Mouse (Mus musculus): ENCODE data around the gene Icam4. TPM values are rescaled to one million over a fixed set of nuclear protein-coding genes. Genes with fewer than 3 reads are reported as not detected.

The Icam4 gene
- polyA plus RNA-seq, 1 experiment, result not detected

- Histone ChIP-seq H3K4me1 (ENCODE audit: control insufficient read depth, insufficient read depth, low read length) (peaks cover 11% of the 10 kb centered on the region), H3K4me3 (ENCODE audit: insufficient read depth, low read depth, low read length) (no peak overlapping the region), H3K27ac (ENCODE audit: insufficient read depth, low read depth, low read length) (peak overlapping the region; percentile 55)
- TF ChIP-seq POLR2A (IDR thresholded peaks at IDR 0.05; ENCODE audit: insufficient read depth, low read depth, low read length), result no peak
- TF ChIP-seq CTCF (IDR thresholded peaks at IDR 0.05; ENCODE audit: insufficient read depth, low read depth, low read length), result no peak
- WGBS, result 94% methylated on average over 2 of the region's 2 CpGs
Observed at GRCm38 (mm10) chr9:21062928-21063327, 33.8 kb downstream of the Icam4 start.

- TF ChIP-seq POLR2A (IDR thresholded peaks at IDR 0.05; ENCODE audit: insufficient read depth, low read depth, low read length) (no peak), CTCF (IDR thresholded peaks at IDR 0.05; ENCODE audit: insufficient read depth, low read depth, low read length) (no peak)
- no peak within 1 kb of the TSS for H3K27ac ChIP-seq (ENCODE audit: insufficient read depth, low read depth, low read length)
- peaks cover 14% of the 10 kb centered on the region for H3K4me1 ChIP-seq (ENCODE audit: control insufficient read depth, insufficient read depth, low read length)
- H3K4me3 ChIP-seq (ENCODE audit: insufficient read depth, low read depth, low read length), result no peak within 1 kb of the TSS
- 89% methylated on average over 27 of the region's 27 CpGs for WGBS
Observed at GRCm38 (mm10) chr9:21067006-21067684, 38.0 kb downstream of the Icam4 start, which contains the start of gene Zglp1. Zglp1 (minus strand) TSS chr9:21067093.

GRCm38 (mm10) chr9:21072641-21073040, 43.5 kb downstream of the Icam4 start:
- TF ChIP-seq CTCF (IDR thresholded peaks at IDR 0.05; ENCODE audit: insufficient read depth, low read depth, low read length) (no peak), POLR2A (IDR thresholded peaks at IDR 0.05; ENCODE audit: insufficient read depth, low read depth, low read length) (no peak)
- H3K4me1 ChIP-seq (ENCODE audit: control insufficient read depth, insufficient read depth, low read length), result peaks cover 5% of the 10 kb centered on the region
- peak overlapping the region; percentile 80 for H3K4me3 ChIP-seq (ENCODE audit: insufficient read depth, low read depth, low read length)
- H3K27ac ChIP-seq (ENCODE audit: insufficient read depth, low read depth, low read length), result no peak overlapping the region
- 13% methylated on average over 4 of the region's 4 CpGs for WGBS

GRCm38 (mm10) chr9:21073044-21073840, 44.1 kb downstream of the Icam4 start, which contains the start of the genes Gm49373 and Fdx1l:
Gm49373 (minus strand) TSS chr9:21073096.
Fdx1l (minus strand) TSS chr9:21073614.
- TF ChIP-seq CTCF (IDR thresholded peaks at IDR 0.05; ENCODE audit: insufficient read depth, low read depth, low read length) (no peak), POLR2A (IDR thresholded peaks at IDR 0.05; ENCODE audit: insufficient read depth, low read depth, low read length) (peak; percentile 68)
- H3K4me1 ChIP-seq (ENCODE audit: control insufficient read depth, insufficient read depth, low read length), result peaks cover 5% of the 10 kb centered on the region

GRCm38 (mm10) chr9:21074173-21074572, 45.0 kb downstream of the Icam4 start:
- Histone ChIP-seq H3K4me1 (ENCODE audit: control insufficient read depth, insufficient read depth, low read length) (peaks cover 5% of the 10 kb centered on the region), H3K4me3 (ENCODE audit: insufficient read depth, low read depth, low read length) (no peak overlapping the region), H3K27ac (ENCODE audit: insufficient read depth, low read depth, low read length) (no peak overlapping the region)
- 65% methylated on average over 1 of the region's 1 CpGs for WGBS
- TF ChIP-seq POLR2A (IDR thresholded peaks at IDR 0.05; ENCODE audit: insufficient read depth, low read depth, low read length) (no peak), CTCF (IDR thresholded peaks at IDR 0.05; ENCODE audit: insufficient read depth, low read depth, low read length) (no peak)

More at GRCm38 (mm10) chr9:21073044-21073840, 44.1 kb downstream of the Icam4 start, which contains the start of the genes Gm49373 and Fdx1l:
- Histone ChIP-seq H3K4me3 (ENCODE audit: insufficient read depth, low read depth, low read length) (peak within 1 kb of the TSS; percentile 80), H3K27ac (ENCODE audit: insufficient read depth, low read depth, low read length) (no peak within 1 kb of the TSS)
- WGBS, result 2% methylated on average over 58 of the region's 58 CpGs

- WGBS, result 90% methylated on average over 3 of the region's 3 CpGs
- Histone ChIP-seq H3K4me3 (ENCODE audit: insufficient read depth, low read depth, low read length) (no peak overlapping the region), H3K27ac (ENCODE audit: insufficient read depth, low read depth, low read length) (no peak overlapping the region), H3K4me1 (ENCODE audit: control insufficient read depth, insufficient read depth, low read length) (peaks cover 5% of the 10 kb centered on the region)
- no peak for TF ChIP-seq POLR2A (IDR thresholded peaks at IDR 0.05; ENCODE audit: insufficient read depth, low read depth, low read length)
- TF ChIP-seq CTCF (IDR thresholded peaks at IDR 0.05; ENCODE audit: insufficient read depth, low read depth, low read length), result no peak
Observed at GRCm38 (mm10) chr9:21075625-21076024, 46.5 kb downstream of the Icam4 start.

Other genes with a start within 250 kb of the Icam4 start
- gene Col5a3, start 214.3 kb upstream of the Icam4 start, polyA plus RNA-seq (2012; ENCODE audit: insufficient read depth, insufficient read length, low replicate concordance, missing spikeins), result not detected in 2 replicates
- not detected in 2 replicates for gene Rdh8, start 210.9 kb upstream of the Icam4 start, polyA plus RNA-seq (2012; ENCODE audit: insufficient read depth, insufficient read length, low replicate concordance, missing spikeins)
- gene A230050P20Rik, start 160.7 kb upstream of the Icam4 start, polyA plus RNA-seq (2012; ENCODE audit: insufficient read depth, insufficient read length, low replicate concordance, missing spikeins), result 183 TPM in 1 of 2 replicates, not detected in the other
- gene Angptl6, start 149.6 kb upstream of the Icam4 start, polyA plus RNA-seq (2012; ENCODE audit: insufficient read depth, insufficient read length, low replicate concordance, missing spikeins), result not detected in 2 replicates
- gene Ppan, start 141.2 kb upstream of the Icam4 start, polyA plus RNA-seq (2012; ENCODE audit: insufficient read depth, insufficient read length, low replicate concordance, missing spikeins), result not detected in 2 replicates
- gene Eif3g, start 130.8 kb upstream of the Icam4 start, polyA plus RNA-seq (2012; ENCODE audit: insufficient read depth, insufficient read length, low replicate concordance, missing spikeins), result not detected in 2 replicates
- gene Dnmt1, start 69.5 kb upstream of the Icam4 start, polyA plus RNA-seq (2012; ENCODE audit: insufficient read depth, insufficient read length, low replicate concordance, missing spikeins), result 56.5 TPM in 1 of 2 replicates, not detected in the other
- gene S1pr2, start 52.6 kb upstream of the Icam4 start, polyA plus RNA-seq (2012; ENCODE audit: insufficient read depth, insufficient read length, low replicate concordance, missing spikeins), result not detected in 2 replicates
- gene Mrpl4, start 26.6 kb upstream of the Icam4 start, polyA plus RNA-seq (2012; ENCODE audit: insufficient read depth, insufficient read length, low replicate concordance, missing spikeins), result not detected in 2 replicates
- not detected in 2 replicates for gene Icam1, start 13.4 kb upstream of the Icam4 start, polyA plus RNA-seq (2012; ENCODE audit: insufficient read depth, insufficient read length, low replicate concordance, missing spikeins)
- not detected in 2 replicates for gene Icam5, start 2.7 kb downstream of the Icam4 start, polyA plus RNA-seq (2012; ENCODE audit: insufficient read depth, insufficient read length, low replicate concordance, missing spikeins)
- not detected in 2 replicates for gene Zglp1, start 37.7 kb downstream of the Icam4 start, polyA plus RNA-seq (2012; ENCODE audit: insufficient read depth, insufficient read length, low replicate concordance, missing spikeins)
- gene Gm49373, start 43.7 kb downstream of the Icam4 start, polyA plus RNA-seq (2012; ENCODE audit: insufficient read depth, insufficient read length, low replicate concordance, missing spikeins), result not detected in 2 replicates
- gene Fdx1l, start 44.2 kb downstream of the Icam4 start, polyA plus RNA-seq (2012; ENCODE audit: insufficient read depth, insufficient read length, low replicate concordance, missing spikeins), result not detected in 2 replicates
- gene Gm38431, start 62.6 kb downstream of the Icam4 start, polyA plus RNA-seq (2012; ENCODE audit: insufficient read depth, insufficient read length, low replicate concordance, missing spikeins), result not detected in 2 replicates
- gene Raver1, start 62.6 kb downstream of the Icam4 start, polyA plus RNA-seq (2012; ENCODE audit: insufficient read depth, insufficient read length, low replicate concordance, missing spikeins), result not detected in 2 replicates
- gene Tyk2, start 101.9 kb downstream of the Icam4 start, polyA plus RNA-seq (2012; ENCODE audit: insufficient read depth, insufficient read length, low replicate concordance, missing spikeins), result not detected in 2 replicates
- 282 TPM in 1 of 2 replicates, not detected in the other for gene Cdc37, start 120.6 kb downstream of the Icam4 start, polyA plus RNA-seq (2012; ENCODE audit: insufficient read depth, insufficient read length, low replicate concordance, missing spikeins)
- gene Pde4a, start 136.3 kb downstream of the Icam4 start, polyA plus RNA-seq (2012; ENCODE audit: insufficient read depth, insufficient read length, low replicate concordance, missing spikeins), result not detected in 2 replicates
- gene Keap1, start 210.0 kb downstream of the Icam4 start, polyA plus RNA-seq (2012; ENCODE audit: insufficient read depth, insufficient read length, low replicate concordance, missing spikeins), result not detected in 2 replicates
- not detected in 2 replicates for gene S1pr5, start 219.1 kb downstream of the Icam4 start, polyA plus RNA-seq (2012; ENCODE audit: insufficient read depth, insufficient read length, low replicate concordance, missing spikeins)
- gene Atg4d, start 235.9 kb downstream of the Icam4 start, polyA plus RNA-seq (2012; ENCODE audit: insufficient read depth, insufficient read length, low replicate concordance, missing spikeins), result not detected in 2 replicates